Mouse (Mus musculus) lung, embryonic 16.5 days (tissue): Measurements from ENCODE around the gene Spata2l. TPM values are rescaled to one million over a fixed set of nuclear protein-coding genes. Genes with fewer than 3 reads are reported as not detected.

Experiments
- ATAC-seq: fragments of 200-750 bp; cut with Nextera tagmentation; 2 replicates; pipeline ENCODE4 v1.8.0; 2017; ENCODE audit warnings: low read depth, mild to moderate bottlenecking, moderate library complexity
- H3K27ac ChIP-seq: fragments of 300-500 bp; sonication (generic); 2 replicates; pipeline ENCODE4 v1.5.1; 2014; ENCODE audit warnings: mild to moderate bottlenecking, control low read depth, low read length
- H3K27me3 ChIP-seq: fragments of 300-500 bp; sonication (generic); 2 replicates; pipeline ENCODE4 v1.6.1; 2014; ENCODE audit warnings: low read depth, low read length, mixed read lengths; ENCODE audit not compliant: control insufficient read depth, insufficient read depth
- H3K36me3 ChIP-seq: fragments of 300-500 bp; sonication (generic); 2 replicates; pipeline ENCODE4 v1.6.1; 2014; ENCODE audit warnings: low read length; ENCODE audit not compliant: control insufficient read depth, insufficient read depth
- H3K4me1 ChIP-seq: fragments of 300-500 bp; sonication (generic); replicated peaks from 2 replicates; pipeline ENCODE4 v1.6.1; 2014; ENCODE audit warnings: low read length, mixed read lengths; ENCODE audit not compliant: control insufficient read depth, insufficient read depth
- H3K4me2 ChIP-seq: fragments of 300-500 bp; sonication (generic); 2 replicates; pipeline ENCODE4 v1.6.1; 2014; ENCODE audit warnings: low read depth, low read length, control low read depth
- H3K4me3 ChIP-seq: fragments of 300-500 bp; sonication (generic); 2 replicates; pipeline ENCODE4 v1.5.1; 2014; ENCODE audit warnings: mild to moderate bottlenecking, low read length, control low read depth
- H3K9ac ChIP-seq: fragments of 300-500 bp; sonication (generic); 2 replicates; pipeline ENCODE4 v1.6.1; 2014; ENCODE audit warnings: low read length, control low read depth
- H3K9me3 ChIP-seq: fragments of 300-500 bp; sonication (generic); 2 replicates; pipeline ENCODE4 v1.6.1; 2016; ENCODE audit warnings: low read length; ENCODE audit not compliant: control insufficient read depth
- WGBS: fragments of 180-500 bp; shearing (Covaris S2); extraction: QIAGEN DNeasy Blood & Tissue Kit; methylation state at CpG from one replicate; pipeline ENCODE4 v1.1.7; 2014; 5-methylcytosine and 5-hydroxymethylcytosine counted together
- polyA plus RNA-seq: library from polyadenylated mRNA; unstranded; fragments of >200 nt; fragmentation: Nextera tagmentation; extraction: Ambion mirVana; gene quantifications from 2 replicates; pipeline ENCODE4 v1.2.1, GENCODE M21; 2015

Gene Spata2l
- polyA plus RNA-seq, 1 experiment from 2014 or later, result 5.8 TPM

DNA sequence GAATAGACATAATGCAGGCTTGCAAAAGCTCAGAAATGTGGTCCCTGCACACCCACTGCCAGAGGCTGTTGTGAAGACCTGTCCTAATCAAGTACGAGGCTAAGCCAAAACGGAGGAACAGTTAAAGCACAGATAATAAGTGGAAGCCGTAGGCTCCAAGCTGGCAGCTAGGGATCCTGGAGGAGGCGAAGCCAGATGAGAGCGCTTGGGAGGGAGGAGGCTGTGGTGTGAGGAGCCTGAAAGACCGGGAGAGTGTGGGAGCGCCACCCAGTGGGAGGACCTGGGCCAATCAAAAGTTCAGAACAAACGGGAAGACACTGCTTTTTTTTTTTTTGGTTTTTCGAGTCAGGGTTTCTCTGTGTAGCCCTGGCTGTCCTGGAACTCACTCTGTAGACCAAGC lies 45.4 kb downstream of the Spata2l start:
- H3K36me3 ChIP-seq, result no peaks in the 10 kb centered on the region
- WGBS, result 2% methylated on average over 9 of the region's 9 CpGs
- 0 out of 2 replicates have a peak overlapping the region, but pooled peaks have one; percentile 11 for H3K9ac ChIP-seq
- no peaks in the 10 kb centered on the region for H3K9me3 ChIP-seq
- H3K4me1 ChIP-seq, result peaks cover 21% of the 10 kb centered on the region
- ATAC-seq, result peak; percentile 61; the same call in 1 of the 2 replicates
- H3K27me3 ChIP-seq, result no peaks in the 10 kb centered on the region
- peak overlapping the region; percentile 32; the same call in 1 of the 2 replicates for H3K4me2 ChIP-seq
- H3K4me3 ChIP-seq, result no peak overlapping the region
- H3K27ac ChIP-seq, result no peak overlapping the region

DNA sequence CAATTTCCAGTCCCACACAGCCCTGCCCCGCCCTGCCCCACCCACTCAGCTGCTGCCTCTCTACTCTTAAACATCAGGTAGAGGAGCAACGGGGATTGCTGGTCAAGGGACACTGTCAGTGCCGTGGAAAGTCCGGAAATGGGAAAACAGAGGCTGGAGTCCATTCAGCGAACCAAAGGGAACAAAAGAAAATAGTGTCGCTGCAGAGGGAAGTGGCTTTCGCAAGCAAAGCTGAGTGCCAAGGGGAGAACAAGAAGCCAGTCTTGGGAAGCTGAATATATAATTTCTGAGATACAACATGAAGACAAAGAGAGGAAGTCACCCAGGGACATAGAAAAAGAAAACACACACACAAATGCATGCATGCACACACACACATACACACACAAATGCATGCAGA lies 47.2 kb downstream of the Spata2l start:
- no peak overlapping the region; the same call in 1 of the 2 replicates for H3K27ac ChIP-seq
- peaks cover 26% of the 10 kb centered on the region for H3K4me1 ChIP-seq
- H3K9ac ChIP-seq, result no peak overlapping the region
- H3K9me3 ChIP-seq, result no peaks in the 10 kb centered on the region
- H3K27me3 ChIP-seq, result no peaks in the 10 kb centered on the region
- H3K36me3 ChIP-seq, result no peaks in the 10 kb centered on the region
- H3K4me2 ChIP-seq, result no peak overlapping the region
- no peak for ATAC-seq
- H3K4me3 ChIP-seq, result no peak overlapping the region
- 57% methylated on average over 7 of the region's 7 CpGs for WGBS

DNA sequence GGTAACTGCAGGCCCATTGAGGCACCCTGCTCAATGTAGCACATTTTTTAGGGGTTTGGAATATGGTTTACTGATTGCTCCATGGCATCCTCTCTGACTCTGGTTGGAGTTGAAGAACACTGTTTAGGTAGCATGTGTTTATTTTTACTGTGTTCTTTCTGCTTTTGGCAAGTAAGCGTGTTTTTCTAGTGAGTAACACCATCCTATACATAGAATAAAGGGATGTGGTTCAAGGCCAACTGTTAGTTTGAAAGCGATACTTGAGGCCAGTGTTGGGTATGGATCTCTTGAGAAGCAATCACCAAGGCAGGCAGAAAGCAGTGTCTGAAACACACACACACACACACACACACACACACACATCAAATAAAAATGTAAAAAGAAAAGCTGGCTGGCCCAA lies 48.0 kb downstream of the Spata2l start:
- Histone ChIP-seq H3K9ac (no peak overlapping the region), H3K36me3 (no peaks in the 10 kb centered on the region), H3K27me3 (no peaks in the 10 kb centered on the region), H3K27ac (no peak overlapping the region), H3K4me3 (no peak overlapping the region), H3K9me3 (no peaks in the 10 kb centered on the region), H3K4me2 (no peak overlapping the region), H3K4me1 (peaks cover 26% of the 10 kb centered on the region)
- 75% methylated on average over 2 of the region's 2 CpGs for WGBS
- no peak for ATAC-seq

DNA sequence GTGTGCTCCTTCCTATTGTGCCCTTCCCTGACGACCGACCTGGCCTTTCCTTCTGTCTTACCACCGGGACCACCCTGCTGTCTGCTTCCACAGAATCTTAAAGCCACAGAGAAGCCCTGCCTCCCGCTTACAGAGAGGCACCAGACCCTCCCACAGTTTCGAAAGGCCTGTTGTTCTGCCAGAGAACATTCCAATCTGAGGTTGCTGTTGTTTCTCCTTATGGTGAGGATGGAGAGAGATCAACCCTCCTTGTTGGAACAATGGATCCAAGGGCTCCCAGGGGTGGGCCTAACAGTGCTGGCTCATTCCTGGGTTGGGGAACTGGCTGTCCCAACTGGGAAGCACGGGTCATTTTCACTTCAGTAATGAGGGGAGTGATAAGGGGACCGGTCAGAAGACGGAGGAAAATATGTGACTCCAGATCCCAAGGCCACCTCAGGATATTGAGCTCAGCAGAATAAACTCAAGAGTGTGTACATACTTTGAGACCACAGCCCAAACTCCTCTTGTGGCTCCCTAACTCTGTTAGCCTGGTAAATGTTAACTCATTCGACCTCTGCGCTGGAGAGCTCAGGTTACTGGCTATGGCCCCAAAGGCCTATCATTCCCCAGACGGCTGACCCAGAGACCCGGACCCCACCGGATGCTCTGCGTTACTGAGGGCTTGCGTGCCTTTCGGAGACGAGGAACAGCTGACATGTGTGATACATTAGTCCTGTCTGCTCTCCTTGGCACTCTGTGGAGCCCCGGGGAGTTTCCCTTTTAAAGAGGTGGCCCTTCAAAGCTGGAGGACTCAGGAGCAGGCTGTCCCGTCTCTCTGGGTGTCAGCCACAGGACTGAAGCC lies 50.2 kb downstream of the Spata2l start, which contains the start of gene Dpep1:
Gene Dpep1 (plus strand): TSS at position 677 of the 844 bp plus-strand sequence.
- peak within 1 kb of the TSS; percentile 84 for H3K27ac ChIP-seq
- WGBS, result 12% methylated on average over 19 of the region's 19 CpGs
- no peaks in the 10 kb centered on the region for H3K36me3 ChIP-seq
- H3K9ac ChIP-seq, result peak within 1 kb of the TSS; percentile 43
- no peaks in the 10 kb centered on the region for H3K27me3 ChIP-seq
- peaks cover 26% of the 10 kb centered on the region for H3K4me1 ChIP-seq
- peak; percentile 77 for ATAC-seq
- peak within 1 kb of the TSS; percentile 19; the same call in 1 of the 2 replicates for H3K4me3 ChIP-seq
- H3K4me2 ChIP-seq, result peak within 1 kb of the TSS; percentile 32
- H3K9me3 ChIP-seq, result no peaks in the 10 kb centered on the region

DNA sequence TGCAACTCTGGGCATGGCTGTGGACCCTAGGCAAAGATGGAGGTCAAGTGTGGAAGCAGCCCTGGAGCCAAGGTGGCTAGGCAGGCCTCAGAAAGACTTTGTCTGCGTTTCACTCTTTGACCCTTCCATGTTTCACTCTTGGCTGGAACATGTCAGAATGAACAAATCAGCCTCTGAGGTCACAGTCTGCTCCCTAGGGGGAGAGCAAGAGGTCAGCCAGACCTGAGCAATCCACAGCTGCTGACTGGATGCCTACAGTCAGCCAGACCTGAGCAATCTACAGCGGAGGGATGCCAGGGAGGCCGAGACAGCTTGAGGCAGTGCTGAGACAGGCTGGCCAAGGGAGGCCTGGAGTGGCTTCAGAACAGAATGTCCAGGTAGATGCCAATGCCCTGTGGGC lies 54.6 kb downstream of the Spata2l start:
- Histone ChIP-seq H3K4me2 (no peak overlapping the region), H3K9me3 (peaks cover 3% of the 10 kb centered on the region; the same call in 1 of the 2 replicates), H3K27ac (no peak overlapping the region), H3K36me3 (no peaks in the 10 kb centered on the region), H3K4me1 (peaks cover 12% of the 10 kb centered on the region), H3K27me3 (no peaks in the 10 kb centered on the region), H3K4me3 (no peak overlapping the region), H3K9ac (no peak overlapping the region)
- no peak for ATAC-seq
- WGBS, result 46% methylated on average over 3 of the region's 3 CpGs

Other genes with a start within 250 kb of the Spata2l start
- 23.9 and 25.8 TPM in 2 replicates for gene Ankrd11, start 194.0 kb downstream of the Spata2l start, polyA plus RNA-seq
- gene Spg7, start 173.3 kb downstream of the Spata2l start, polyA plus RNA-seq, result 43.7 and 46.4 TPM in 2 replicates
- gene Rpl13, start 133.9 kb downstream of the Spata2l start, polyA plus RNA-seq, result 1,316 and 1,484 TPM in 2 replicates
- gene Cpne7, start 118.9 kb downstream of the Spata2l start, polyA plus RNA-seq, result 0.73 and 0.83 TPM in 2 replicates
- gene Sult5a1, start 77.9 kb downstream of the Spata2l start, polyA plus RNA-seq, result 21.2 and 24.7 TPM in 2 replicates
- 15.4 and 20.9 TPM in 2 replicates for gene Dpep1, start 50.0 kb downstream of the Spata2l start, polyA plus RNA-seq
- gene Chmp1a, start 23.5 kb downstream of the Spata2l start, polyA plus RNA-seq, result 138 and 147 TPM in 2 replicates
- gene Spata33, start 23.4 kb downstream of the Spata2l start, polyA plus RNA-seq, result 6.7 and 7.1 TPM in 2 replicates
- gene Cdk10, start 11.4 kb downstream of the Spata2l start, polyA plus RNA-seq, result 30.0 and 30.1 TPM in 2 replicates
- gene Zfp276, start 18.0 kb upstream of the Spata2l start, polyA plus RNA-seq, result 22.0 and 23.1 TPM in 2 replicates
- gene Vps9d1, start 18.1 kb upstream of the Spata2l start, polyA plus RNA-seq, result 23.2 and 23.5 TPM in 2 replicates
- gene Fanca, start 82.3 kb upstream of the Spata2l start, polyA plus RNA-seq, result 23.4 and 29.4 TPM in 2 replicates
- 0.96 and 1.2 TPM in 2 replicates for gene Spire2, start 96.5 kb upstream of the Spata2l start, polyA plus RNA-seq
- 149 TPM in 2 replicates for gene Tcf25, start 137.5 kb upstream of the Spata2l start, polyA plus RNA-seq
- gene Mc1r, start 170.9 kb upstream of the Spata2l start, polyA plus RNA-seq, result not detected in 2 replicates
- 5.8 and 11.0 TPM in 2 replicates for gene Tubb3, start 175.2 kb upstream of the Spata2l start, polyA plus RNA-seq
- gene Def8, start 187.3 kb upstream of the Spata2l start, polyA plus RNA-seq, result 26.3 and 28.0 TPM in 2 replicates
- gene Afg3l1, start 241.7 kb upstream of the Spata2l start, polyA plus RNA-seq, result 48.3 and 53.6 TPM in 2 replicates